Mouse (Mus musculus) heart, embryonic 10.5 days (tissue): ENCODE measurements around the gene Gdf1. TPM values are rescaled to one million over a fixed set of nuclear protein-coding genes. Genes with fewer than 3 reads are reported as not detected.

Experiments used
- DNase-seq: peaks from one replicate; pipeline ENCODE4 v3.0.0-alpha.2; 2017; ENCODE audit warnings: low spot score
- H3K27ac ChIP-seq: fragments of 300-500 bp; sonication (generic); 2 replicates; pipeline ENCODE4 v1.5.1; 2016; ENCODE audit warnings: mild to moderate bottlenecking
- H3K27me3 ChIP-seq: fragments of 300-500 bp; sonication (generic); 2 replicates; pipeline ENCODE4 v1.6.1; 2016; ENCODE audit warnings: mild to moderate bottlenecking; ENCODE audit not compliant: poor library complexity, insufficient read depth, severe bottlenecking
- H3K36me3 ChIP-seq: fragments of 300-500 bp; sonication (generic); 2 replicates; pipeline ENCODE4 v1.6.1; 2016; ENCODE audit warnings: mild to moderate bottlenecking, moderate library complexity
- H3K4me1 ChIP-seq: fragments of 300-500 bp; sonication (generic); 2 replicates; pipeline ENCODE4 v1.6.1; 2016; ENCODE audit warnings: mild to moderate bottlenecking
- H3K4me3 ChIP-seq: fragments of 300-500 bp; sonication (generic); 2 replicates; pipeline ENCODE4 v1.5.1; 2016; ENCODE audit warnings: mild to moderate bottlenecking, moderate library complexity
- H3K9me3 ChIP-seq: fragments of 300-500 bp; sonication (generic); 2 replicates; pipeline ENCODE4 v1.6.1; 2016; ENCODE audit warnings: mild to moderate bottlenecking, moderate library complexity
- WGBS: fragments of 180-500 bp; shearing (Covaris S2); methylation state at CpG from one replicate; pipeline ENCODE4 v1.1.7; 2016; 5-methylcytosine and 5-hydroxymethylcytosine counted together
- polyA plus RNA-seq: library from polyadenylated mRNA; unstranded; fragments of >200 nt; fragmentation: Nextera tagmentation; extraction: Ambion mirVana; gene quantifications from 2 replicates; pipeline ENCODE4 v1.2.1, GENCODE M21; 2016

The Gdf1 gene
- 1.9 and 4.2 TPM in 2 replicates for polyA plus RNA-seq

GRCm38 (mm10) chr8:70329124-70329834, at the start of gene Gdf1:
Gdf1 (plus strand) TSS chr8:70329817.
- peak within 1 kb of the TSS; percentile 49 for H3K4me3 ChIP-seq
- peak; percentile 84 for DNase-seq
- peak within 1 kb of the TSS; percentile 77 for H3K27ac ChIP-seq
- 25% methylated on average over 14 of the region's 14 CpGs for WGBS
- no peaks in the 10 kb centered on the region for H3K9me3 ChIP-seq
- peaks cover 32% of the 10 kb centered on the region for H3K4me1 ChIP-seq
- peaks cover 44% of the 10 kb centered on the region for H3K36me3 ChIP-seq
- H3K27me3 ChIP-seq, result peaks cover 26% of the 10 kb centered on the region; the same call in 1 of the 2 replicates

- 51% methylated on average over 3 of the region's 3 CpGs for WGBS
- Histone ChIP-seq H3K9me3 (no peaks in the 10 kb centered on the region), H3K4me1 (peaks cover 61% of the 10 kb centered on the region), H3K4me3 (no peak overlapping the region), H3K36me3 (peaks cover 17% of the 10 kb centered on the region), H3K27ac (peak overlapping the region; percentile 74), H3K27me3 (no peaks in the 10 kb centered on the region)
- no peak for DNase-seq
Observed at GRCm38 (mm10) chr8:70281001-70281400, 48.6 kb upstream of the Gdf1 start.

- 2% methylated on average over 36 of the region's 36 CpGs for WGBS
- H3K4me1 ChIP-seq, result peaks cover 54% of the 10 kb centered on the region
Observed at GRCm38 (mm10) chr8:70282603-70283135, 46.9 kb upstream of the Gdf1 start, which contains the start of gene Homer3. Homer3 (plus strand) TSS chr8:70282827.

GRCm38 (mm10) chr8:70283136-70284077, 46.2 kb upstream of the Gdf1 start:
- no peaks in the 10 kb centered on the region for H3K9me3 ChIP-seq
- 2% methylated on average over 55 of the region's 55 CpGs for WGBS
- peaks cover 39% of the 10 kb centered on the region for H3K36me3 ChIP-seq
- peak overlapping the region; percentile 95 for H3K27ac ChIP-seq
- H3K4me1 ChIP-seq, result peaks cover 47% of the 10 kb centered on the region
- no peak for DNase-seq
- H3K27me3 ChIP-seq, result no peaks in the 10 kb centered on the region
- H3K4me3 ChIP-seq, result peak overlapping the region; percentile 85

More at GRCm38 (mm10) chr8:70282603-70283135, 46.9 kb upstream of the Gdf1 start, which contains the start of gene Homer3:
- Histone ChIP-seq H3K36me3 (peaks cover 34% of the 10 kb centered on the region), H3K9me3 (no peaks in the 10 kb centered on the region), H3K27me3 (no peaks in the 10 kb centered on the region), H3K27ac (peak within 1 kb of the TSS; percentile 95), H3K4me3 (peak within 1 kb of the TSS; percentile 85)
- peak; percentile 95 for DNase-seq

- H3K9me3 ChIP-seq, result no peaks in the 10 kb centered on the region
- no peak for DNase-seq
- H3K27me3 ChIP-seq, result no peaks in the 10 kb centered on the region
- peaks cover 49% of the 10 kb centered on the region for H3K36me3 ChIP-seq
- peaks cover 37% of the 10 kb centered on the region for H3K4me1 ChIP-seq
- H3K4me3 ChIP-seq, result peak overlapping the region; percentile 85; the same call in 1 of the 2 replicates
- no peak overlapping the region for H3K27ac ChIP-seq
- WGBS, result 75% methylated on average over 5 of the region's 5 CpGs
Observed at GRCm38 (mm10) chr8:70284421-70284820, 45.2 kb upstream of the Gdf1 start.

- Histone ChIP-seq H3K27ac (no peak overlapping the region), H3K36me3 (peaks cover 57% of the 10 kb centered on the region), H3K4me3 (no peak overlapping the region), H3K9me3 (no peaks in the 10 kb centered on the region), H3K4me1 (peaks cover 36% of the 10 kb centered on the region), H3K27me3 (no peaks in the 10 kb centered on the region)
- no peak for DNase-seq
- WGBS, result 94% methylated on average over 15 of the region's 15 CpGs
Observed at GRCm38 (mm10) chr8:70285304-70285703, 44.3 kb upstream of the Gdf1 start.

DNA sequence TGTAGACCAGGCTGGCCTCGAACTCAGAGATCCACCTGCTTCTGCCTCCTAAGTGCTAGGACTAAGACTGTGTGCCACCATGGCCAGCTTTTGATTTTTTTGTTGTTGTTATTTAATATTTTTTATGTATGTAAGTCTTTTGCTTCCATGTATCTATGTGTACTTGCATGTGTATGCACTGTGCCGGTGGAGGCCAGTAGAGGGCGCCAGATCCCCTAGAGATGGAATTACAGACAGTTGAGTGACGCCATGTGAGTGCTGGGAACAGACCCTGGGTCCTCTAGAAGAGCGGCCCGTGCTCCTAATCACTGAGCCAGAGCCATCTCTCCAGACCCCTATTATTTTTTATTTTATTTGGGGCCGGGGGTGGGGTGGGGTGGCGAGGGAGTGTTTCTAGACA, 42.9 kb upstream of the Gdf1 start:
- Histone ChIP-seq H3K4me3 (no peak overlapping the region), H3K4me1 (peaks cover 22% of the 10 kb centered on the region), H3K36me3 (peaks cover 72% of the 10 kb centered on the region), H3K27me3 (no peaks in the 10 kb centered on the region), H3K27ac (no peak overlapping the region), H3K9me3 (no peaks in the 10 kb centered on the region)
- 90% methylated on average over 8 of the region's 8 CpGs for WGBS
- no peak for DNase-seq

DNA sequence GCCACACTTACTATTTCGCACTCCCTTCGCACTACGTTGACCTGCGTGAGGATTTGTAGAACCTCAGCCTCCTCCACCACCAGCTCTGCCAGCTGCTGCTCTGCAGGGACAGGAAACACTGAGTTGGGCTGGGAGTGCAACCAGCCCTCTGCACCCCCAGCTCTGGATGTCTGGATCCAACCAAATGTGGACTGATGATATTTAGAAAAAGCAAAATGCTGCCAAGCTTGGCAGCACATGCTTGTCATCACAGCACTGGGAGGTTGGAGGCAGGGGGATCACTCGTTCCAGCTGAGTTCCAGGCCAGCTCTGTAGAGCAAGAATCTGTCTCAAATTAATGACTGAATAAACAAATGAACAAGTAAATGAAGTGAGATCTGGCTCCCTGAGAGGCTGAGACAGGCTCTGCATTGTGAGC, 35.6 kb upstream of the Gdf1 start:
- Histone ChIP-seq H3K36me3 (peaks cover 95% of the 10 kb centered on the region), H3K4me1 (no peaks in the 10 kb centered on the region), H3K9me3 (no peaks in the 10 kb centered on the region), H3K27me3 (no peaks in the 10 kb centered on the region), H3K27ac (no peak overlapping the region), H3K4me3 (no peak overlapping the region)
- DNase-seq, result no peak
- WGBS, result 71% methylated on average over 5 of the region's 5 CpGs

- peaks cover 62% of the 10 kb centered on the region for H3K36me3 ChIP-seq
- H3K4me1 ChIP-seq, result peaks cover 25% of the 10 kb centered on the region
- H3K4me3 ChIP-seq, result no peak overlapping the region
- H3K27me3 ChIP-seq, result no peaks in the 10 kb centered on the region
- no peak overlapping the region for H3K27ac ChIP-seq
- H3K9me3 ChIP-seq, result no peaks in the 10 kb centered on the region
- DNase-seq, result no peak
- WGBS, result 77% methylated on average over 3 of the region's 3 CpGs
Observed at GRCm38 (mm10) chr8:70300881-70301280, 28.7 kb upstream of the Gdf1 start.

GRCm38 (mm10) chr8:70302358-70302890, 27.2 kb upstream of the Gdf1 start, which contains the start of the genes Ddx49 and Cope:
Ddx49 (minus strand) TSS chr8:70302489.
Cope (plus strand) TSS chr8:70302518.
- Histone ChIP-seq H3K36me3 (peaks cover 59% of the 10 kb centered on the region), H3K27me3 (no peaks in the 10 kb centered on the region), H3K4me1 (peaks cover 25% of the 10 kb centered on the region), H3K9me3 (no peaks in the 10 kb centered on the region), H3K27ac (peak within 1 kb of the TSS; percentile 93), H3K4me3 (peak within 1 kb of the TSS; percentile 89)
- peak; percentile 96 for DNase-seq
- WGBS, result under 1% methylated on average over 40 of the region's 40 CpGs

DNA sequence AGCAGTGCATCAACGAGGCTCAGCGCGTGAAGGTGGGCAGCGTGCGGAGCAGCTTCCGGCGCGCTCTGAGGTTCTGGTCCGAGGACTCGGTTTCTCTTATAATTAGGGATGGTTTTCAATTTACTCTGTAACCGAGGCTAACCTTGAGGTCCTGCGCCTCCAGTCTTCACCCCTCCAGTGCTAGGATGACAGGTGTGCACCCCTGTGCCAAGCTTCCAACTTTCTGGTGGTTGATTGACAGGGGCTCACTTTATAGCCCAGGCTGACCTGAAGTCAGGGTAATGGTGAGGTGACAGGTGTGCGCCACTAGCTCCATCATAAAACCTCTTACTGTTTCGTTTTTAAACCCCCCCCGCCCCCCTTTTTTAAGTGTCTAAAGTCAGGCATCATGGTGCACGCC, 26.7 kb upstream of the Gdf1 start:
- H3K9me3 ChIP-seq, result no peaks in the 10 kb centered on the region
- peak overlapping the region; percentile 89 for H3K4me3 ChIP-seq
- H3K36me3 ChIP-seq, result peaks cover 59% of the 10 kb centered on the region
- DNase-seq, result peak; percentile 72
- peak overlapping the region; percentile 93 for H3K27ac ChIP-seq
- WGBS, result 2% methylated on average over 16 of the region's 16 CpGs
- H3K4me1 ChIP-seq, result peaks cover 25% of the 10 kb centered on the region
- no peaks in the 10 kb centered on the region for H3K27me3 ChIP-seq

- Histone ChIP-seq H3K4me1 (0 out of 2 replicates have a peak, but pooled peaks cover 3% of the 10 kb centered on the region), H3K9me3 (no peaks in the 10 kb centered on the region), H3K27ac (no peak overlapping the region), H3K4me3 (no peak overlapping the region), H3K27me3 (no peaks in the 10 kb centered on the region), H3K36me3 (peaks cover 89% of the 10 kb centered on the region)
- DNase-seq, result no peak
- WGBS, result 38% methylated on average over 2 of the region's 2 CpGs
Observed at GRCm38 (mm10) chr8:70309311-70309710, 20.3 kb upstream of the Gdf1 start.
